Mouse (Mus musculus): ENCODE data around the gene Tuba1a.

GRCm38 (mm10) chr15:98902600-98902999 is 50.9 kb downstream of the Tuba1a start:
- no peak for TF ChIP-seq POLR2A (IDR thresholded peaks at IDR 0.05; ENCODE audit: low read depth, low read length)
- TF ChIP-seq CTCF (IDR thresholded peaks at IDR 0.05; ENCODE audit: extremely low read depth, insufficient read depth, insufficient read length, insufficient replicate concordance) = no peak
